Mouse (Mus musculus) retina, adult 2 months (tissue): ENCODE measurements around the gene Pde4dip.
A peak's percentile ranks its signal among the peaks of the same experiment; 100 is the strongest.

Experiments used
- DNase-seq: peaks from one replicate; pipeline ENCODE4 v3.0.0-alpha.2; 2012; ENCODE audit warnings: low read depth, low spot score

Pde4dip gene

DNA sequence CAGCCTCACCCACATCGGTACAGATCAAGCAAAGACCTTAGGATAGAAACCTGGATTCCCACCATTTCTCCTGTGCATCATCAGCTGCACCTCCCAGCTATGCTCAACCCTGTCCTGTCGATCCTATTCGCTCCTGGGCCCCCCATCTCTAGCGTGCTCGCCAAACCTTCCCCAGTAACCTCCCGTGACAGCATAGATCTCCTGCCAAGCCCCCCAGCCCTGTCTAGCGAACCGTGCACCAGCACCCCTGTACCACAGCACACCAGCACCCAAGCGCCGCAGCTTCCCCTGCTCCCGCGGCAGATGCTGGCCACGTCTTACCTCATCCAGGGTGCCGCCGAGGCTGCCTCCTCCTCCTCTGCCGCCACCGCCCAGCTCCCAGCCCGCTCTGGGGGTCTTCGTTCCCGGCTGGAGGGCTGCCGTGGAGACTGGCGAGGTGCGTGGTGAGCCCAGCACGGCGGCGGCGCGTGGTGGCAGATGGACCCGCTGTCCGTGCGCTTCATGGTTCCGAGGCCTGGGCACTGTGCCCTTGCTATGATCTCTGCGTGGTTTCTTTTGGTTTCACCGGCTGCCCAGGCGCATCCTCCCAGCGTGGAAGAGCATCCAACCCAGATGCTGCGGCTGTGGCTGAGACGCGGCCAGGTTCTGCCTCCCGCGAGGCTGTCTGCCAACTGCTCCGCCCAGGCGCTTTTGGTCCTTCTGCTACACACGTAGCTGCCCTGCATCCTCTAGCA, at the start of gene Pde4dip:
Gene Pde4dip (minus strand): TSS at position 540 of the 734 bp plus-strand sequence.
- DNase-seq, result no peak

DNA sequence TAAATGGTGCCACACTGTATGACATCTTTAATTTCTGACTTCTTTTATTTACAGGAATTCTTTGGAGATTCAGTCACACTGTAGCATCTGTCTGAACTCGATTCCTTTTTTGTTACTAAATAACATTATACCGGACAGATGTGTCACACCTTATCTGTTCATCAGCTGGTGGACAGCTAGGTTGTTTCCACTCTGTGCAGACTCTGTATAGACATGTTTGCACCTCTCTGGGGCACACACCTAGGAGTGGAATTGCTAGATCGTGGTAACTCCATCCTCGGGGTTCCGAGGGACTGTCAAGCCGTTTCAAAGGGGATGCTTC, 49.4 kb upstream of the Pde4dip start:
- DNase-seq, result no peak

DNA sequence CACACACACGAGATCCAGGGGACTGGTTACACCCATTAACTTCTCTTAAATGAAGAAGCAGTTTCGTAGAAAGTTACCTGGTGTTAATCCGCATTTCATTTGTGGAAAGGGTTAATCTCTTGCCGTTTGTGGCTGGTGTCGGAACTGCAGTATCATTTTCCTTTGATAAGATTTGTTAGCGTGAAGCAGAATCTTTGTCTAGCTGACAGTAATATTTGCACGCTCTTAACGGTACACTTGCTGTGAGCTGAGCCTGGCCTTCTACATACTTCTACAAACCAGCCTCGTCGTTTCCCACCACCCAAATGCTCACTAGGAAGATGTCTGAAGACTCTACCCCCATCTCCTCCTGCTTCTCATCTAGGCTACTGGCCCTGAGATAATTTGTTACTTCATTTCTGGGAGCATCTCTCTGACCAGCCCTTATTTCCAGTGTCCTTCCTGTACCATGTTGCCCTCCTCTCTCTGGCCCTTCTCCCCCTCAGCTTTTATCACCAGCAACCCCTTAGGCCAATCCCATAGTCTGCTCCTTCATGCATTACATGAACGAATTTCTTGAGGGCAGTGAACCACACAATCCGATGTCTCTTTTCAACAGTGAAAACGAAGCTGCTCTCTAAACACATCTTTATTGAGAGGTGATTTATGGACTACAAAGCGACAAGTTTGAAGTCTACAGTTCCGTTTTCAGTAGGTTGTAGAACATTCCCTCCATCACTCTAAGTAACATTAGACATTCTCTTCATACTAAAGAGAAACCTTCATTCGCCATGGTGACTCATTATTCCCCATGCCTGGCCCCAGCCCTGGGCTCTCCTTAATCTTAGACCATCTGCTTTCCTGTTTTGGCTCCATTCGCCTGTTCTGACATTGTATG, 48.8 kb upstream of the Pde4dip start:
- no peak for DNase-seq

GRCm38 (mm10) chr3:97934331-97935300, 46.1 kb upstream of the Pde4dip start:
- no peak for DNase-seq

DNA sequence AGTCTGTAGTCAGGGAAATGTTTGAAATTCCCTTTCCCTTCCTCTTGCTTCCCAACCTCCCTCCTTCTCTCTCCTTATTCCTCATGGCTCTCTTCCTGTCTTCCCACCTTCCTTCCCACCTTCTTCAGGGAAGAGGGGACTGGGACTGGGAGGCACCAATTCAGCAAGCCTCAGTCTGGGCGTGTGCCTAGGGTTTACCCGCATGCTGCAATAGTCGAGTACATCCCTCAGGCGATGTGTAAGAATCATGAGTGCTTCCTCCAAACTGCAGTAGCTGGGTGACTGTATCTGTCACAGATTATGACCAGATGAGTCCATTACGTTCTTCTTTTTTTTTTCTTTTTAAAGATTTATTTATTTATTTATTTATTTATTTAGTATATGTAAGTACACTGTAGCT, 45.3 kb upstream of the Pde4dip start:
- DNase-seq, result no peak

- no peak for DNase-seq
Observed at GRCm38 (mm10) chr3:97933251-97933650, 44.7 kb upstream of the Pde4dip start.

DNA sequence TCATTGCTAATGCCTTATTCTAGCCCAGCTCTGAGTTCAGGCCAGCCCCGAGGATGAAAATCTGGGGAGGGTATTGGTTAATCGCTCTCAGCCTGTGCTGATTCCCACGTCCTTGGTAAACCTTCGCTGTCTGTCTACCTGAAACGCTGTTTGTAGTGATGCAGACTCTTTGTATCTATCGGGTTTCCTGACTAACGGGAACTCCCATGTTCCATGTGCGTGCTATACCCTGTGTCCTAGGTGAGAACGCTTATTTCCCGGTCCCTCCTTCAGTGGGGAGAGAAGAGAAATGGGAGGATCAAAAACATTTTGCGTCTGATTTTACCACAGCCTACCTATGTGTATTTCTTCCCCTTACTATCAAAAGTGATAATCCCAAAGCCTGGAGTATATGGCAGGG, 44.3 kb upstream of the Pde4dip start:
- DNase-seq, result no peak

DNA sequence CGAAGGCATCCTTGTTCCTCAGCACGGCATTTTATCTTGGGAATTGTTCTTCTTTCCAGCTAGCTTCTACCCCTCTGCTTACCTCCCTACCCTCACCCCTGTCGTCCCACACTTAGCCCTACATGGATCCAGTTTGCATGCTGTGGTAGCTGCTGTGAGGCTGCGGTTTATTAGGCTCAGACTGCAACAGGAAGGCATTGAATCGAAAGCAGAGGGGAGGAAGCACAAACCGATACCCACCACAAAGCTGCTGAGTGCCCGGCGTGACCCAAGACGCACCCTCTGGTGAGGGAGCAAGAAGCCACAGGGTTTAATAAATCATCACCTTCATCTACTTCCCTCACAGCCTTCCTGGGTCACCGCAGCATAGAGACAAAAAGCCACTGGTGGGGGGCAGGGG, 43.6 kb upstream of the Pde4dip start:
- DNase-seq, result no peak

GRCm38 (mm10) chr3:97931310-97931885, 42.9 kb upstream of the Pde4dip start:
- no peak for DNase-seq

DNA sequence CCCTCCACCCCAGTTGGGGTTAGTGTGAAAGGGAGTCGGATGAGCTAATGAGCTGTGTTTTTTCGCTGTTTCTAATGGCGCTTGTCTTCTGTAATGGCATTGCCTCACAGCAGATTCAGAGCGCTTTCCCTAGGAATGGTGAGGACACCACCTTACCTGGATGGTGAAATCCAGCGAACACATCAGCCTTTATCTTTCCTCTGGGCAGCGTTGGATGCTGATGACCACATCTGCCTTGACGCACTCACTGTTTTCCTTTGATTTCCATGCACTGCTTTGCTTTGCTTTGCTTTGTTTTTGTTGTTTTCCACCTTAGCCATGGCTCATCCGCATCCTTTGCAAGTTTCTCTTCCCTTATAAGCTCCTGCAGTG, 42.3 kb upstream of the Pde4dip start:
- no peak for DNase-seq

GRCm38 (mm10) chr3:97930141-97930786, 41.8 kb upstream of the Pde4dip start:
- no peak for DNase-seq

DNA sequence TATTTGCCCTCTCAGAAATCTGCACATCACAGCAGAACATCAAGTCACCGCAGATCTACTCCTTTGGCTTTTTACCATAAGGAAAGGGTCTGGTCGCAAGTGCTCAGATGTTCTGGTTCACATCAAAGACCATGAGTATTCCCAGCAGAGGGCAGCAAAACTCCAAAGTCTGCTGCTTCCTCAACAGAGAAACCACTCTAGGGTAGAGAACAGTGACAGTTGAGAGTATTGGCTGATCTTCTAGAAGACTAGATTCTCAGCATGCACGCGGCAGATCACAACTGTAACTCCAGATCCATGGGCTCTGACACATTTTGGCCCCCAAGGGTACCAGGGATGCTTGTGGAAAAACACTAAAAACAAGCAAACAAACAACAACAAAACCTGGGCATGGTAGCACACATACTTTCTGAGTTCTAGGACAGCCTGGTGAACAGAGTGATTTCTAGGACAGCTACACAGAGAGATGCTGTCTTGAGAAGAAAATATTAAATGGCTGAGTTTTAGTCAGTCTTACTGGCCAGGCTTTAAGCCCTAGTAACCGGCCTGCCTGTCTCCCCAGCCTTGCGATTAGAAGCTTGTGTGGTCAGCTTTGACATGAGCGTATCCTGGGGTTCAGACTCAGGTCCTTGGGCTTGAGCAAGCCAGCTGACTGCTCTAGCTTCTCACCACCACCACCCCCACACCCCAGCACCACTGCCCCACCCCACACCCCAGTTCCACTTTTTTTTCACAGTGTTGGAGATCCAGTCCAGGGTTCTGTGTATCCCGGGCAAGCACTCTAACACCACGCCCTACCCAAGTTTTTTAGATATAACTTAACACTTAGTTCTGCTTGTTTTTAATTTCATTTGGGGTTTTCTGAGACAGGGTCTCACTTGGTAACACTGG, 40.7 kb upstream of the Pde4dip start:
- peak; percentile 57 for DNase-seq

GRCm38 (mm10) chr3:97927322-97927721, 38.8 kb upstream of the Pde4dip start:
- no peak for DNase-seq

DNA sequence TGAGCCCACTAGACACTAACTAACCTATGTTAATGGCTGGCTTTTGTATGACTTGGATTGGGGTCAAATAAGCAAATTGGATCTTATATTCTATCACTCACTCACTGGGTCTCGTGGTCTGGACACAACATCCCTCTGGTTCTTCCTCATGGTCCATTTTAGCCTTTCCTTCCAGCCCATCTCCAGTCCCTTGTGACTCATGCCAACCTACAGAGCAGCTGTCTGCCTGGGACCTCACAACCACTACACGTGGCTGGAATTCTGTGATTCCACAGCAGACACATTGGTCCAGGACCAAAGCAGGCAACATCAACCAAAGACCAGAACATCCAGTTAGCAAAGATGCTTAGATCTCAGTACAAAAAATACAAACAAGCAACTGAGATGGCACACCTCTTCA, 36.7 kb upstream of the Pde4dip start:
- no peak for DNase-seq

- no peak for DNase-seq
Observed at GRCm38 (mm10) chr3:97918885-97919550, 30.5 kb upstream of the Pde4dip start.

DNA sequence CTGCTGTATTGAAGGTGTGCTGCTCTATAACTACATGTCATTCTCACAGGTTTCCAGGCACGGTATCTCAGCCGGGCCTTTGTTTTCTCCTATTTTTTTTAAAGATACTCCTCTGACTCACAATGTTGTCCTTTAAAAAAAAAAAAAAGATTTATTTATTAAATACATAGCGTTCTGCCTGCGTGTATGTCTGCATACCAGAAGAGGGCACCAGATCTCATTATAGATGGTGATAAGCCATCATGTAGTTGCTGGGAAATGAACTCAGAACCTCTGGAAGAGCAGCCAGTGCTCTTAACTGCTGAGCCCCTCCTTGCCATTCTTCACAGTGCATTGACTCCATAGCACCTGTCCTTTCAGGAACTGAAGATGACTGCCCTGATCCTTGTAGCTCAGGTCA, 26.6 kb upstream of the Pde4dip start:
- no peak for DNase-seq

DNA sequence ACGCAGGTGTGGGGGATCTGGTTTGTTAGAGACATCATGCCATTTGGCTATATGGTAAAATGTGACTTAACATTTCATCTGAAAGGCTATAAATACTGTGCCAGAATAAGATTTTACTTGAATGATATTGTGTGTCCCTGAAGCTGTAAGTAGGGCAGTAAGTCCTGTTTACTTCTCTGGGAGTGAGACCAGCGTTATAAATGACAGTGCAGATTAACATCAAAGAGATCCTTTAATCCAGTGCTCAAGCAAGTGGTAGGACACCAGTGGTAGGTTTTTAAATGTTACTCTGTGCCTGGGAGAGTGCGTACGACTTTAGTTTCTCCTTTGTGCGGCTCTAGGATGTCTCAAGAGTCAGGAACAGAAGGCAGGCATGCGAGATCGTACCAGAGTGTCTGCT, 22.6 kb upstream of the Pde4dip start:
- peak; percentile 81 for DNase-seq

DNA sequence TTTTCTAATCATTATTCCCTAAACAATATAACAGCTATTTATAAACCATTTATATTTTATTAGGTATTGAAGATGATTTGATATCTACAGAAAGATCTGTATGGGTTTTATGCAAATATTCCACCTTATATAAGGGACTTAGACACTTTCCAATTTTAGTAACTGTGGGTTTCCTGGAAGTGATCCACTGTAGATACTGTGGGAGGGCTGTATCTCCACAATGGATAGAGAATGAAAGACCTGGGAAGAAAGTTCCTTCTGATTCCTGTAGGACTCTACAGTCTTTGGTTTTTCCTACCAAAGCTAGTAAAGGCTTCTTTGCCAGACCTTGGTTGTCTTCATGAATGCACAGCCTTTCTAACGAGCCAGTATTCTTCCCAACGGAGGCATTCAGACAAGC, 21.2 kb upstream of the Pde4dip start:
- DNase-seq, result no peak

- DNase-seq, result no peak
Observed at GRCm38 (mm10) chr3:97901586-97901985, 13.1 kb upstream of the Pde4dip start.
